Mouse (Mus musculus): ENCODE data around the gene Acsl5.

Gene Acsl5

GRCm38 (mm10) chr19:55284093-55284492, 32.4 kb downstream of the Acsl5 start:
- DNase-seq (ENCODE audit: low spot score) = no peak

- no peak for DNase-seq (ENCODE audit: low spot score)
Measured at GRCm38 (mm10) chr19:55286034-55286433, 34.3 kb downstream of the Acsl5 start.

- no peak for DNase-seq (ENCODE audit: low spot score)
Measured at GRCm38 (mm10) chr19:55288974-55289373, 37.2 kb downstream of the Acsl5 start.

- DNase-seq (ENCODE audit: low spot score) = no peak
Measured at GRCm38 (mm10) chr19:55290621-55291270, 39.0 kb downstream of the Acsl5 start.

- no peak for DNase-seq (ENCODE audit: low spot score)
Measured at GRCm38 (mm10) chr19:55292210-55292850, 40.6 kb downstream of the Acsl5 start.

GRCm38 (mm10) chr19:55293175-55293574, 41.4 kb downstream of the Acsl5 start:
- no peak for DNase-seq (ENCODE audit: low spot score)

GRCm38 (mm10) chr19:55295075-55295474, 43.3 kb downstream of the Acsl5 start:
- DNase-seq (ENCODE audit: low spot score) = no peak

GRCm38 (mm10) chr19:55295556-55295955, 43.8 kb downstream of the Acsl5 start:
- no peak for DNase-seq (ENCODE audit: low spot score)

GRCm38 (mm10) chr19:55296301-55296700, 44.6 kb downstream of the Acsl5 start:
- no peak for DNase-seq (ENCODE audit: low spot score)

GRCm38 (mm10) chr19:55297489-55297888, 45.8 kb downstream of the Acsl5 start:
- no peak for DNase-seq (ENCODE audit: low spot score)

- DNase-seq (ENCODE audit: low spot score) = no peak
Measured at GRCm38 (mm10) chr19:55297961-55298360, 46.2 kb downstream of the Acsl5 start.

- DNase-seq (ENCODE audit: low spot score) = no peak
Measured at GRCm38 (mm10) chr19:55299378-55299777, 47.6 kb downstream of the Acsl5 start.

GRCm38 (mm10) chr19:55300525-55300924, 48.8 kb downstream of the Acsl5 start:
- DNase-seq (ENCODE audit: low spot score) = no peak

- DNase-seq (ENCODE audit: low spot score) = no peak
Measured at GRCm38 (mm10) chr19:55305024-55305423, 53.3 kb downstream of the Acsl5 start.

GRCm38 (mm10) chr19:55311874-55312273, 60.1 kb downstream of the Acsl5 start:
- DNase-seq (ENCODE audit: low spot score) = no peak

GRCm38 (mm10) chr19:55313649-55314048, 61.9 kb downstream of the Acsl5 start:
- no peak for DNase-seq (ENCODE audit: low spot score)

- DNase-seq (ENCODE audit: low spot score) = peak; percentile 45
Measured at GRCm38 (mm10) chr19:55315452-55316108, 63.8 kb downstream of the Acsl5 start, which contains the start of gene Zdhhc6. Gene Zdhhc6, minus strand, starts transcription at chr19:55316032.

GRCm38 (mm10) chr19:55316109-55316714, 64.5 kb downstream of the Acsl5 start, which contains the start of gene Vti1a:
Gene Vti1a, plus strand, starts transcription at chr19:55316295.
- DNase-seq (ENCODE audit: low spot score) = peak; percentile 78

- DNase-seq (ENCODE audit: low spot score) = no peak
Measured at GRCm38 (mm10) chr19:55316901-55317300, 65.2 kb downstream of the Acsl5 start.

GRCm38 (mm10) chr19:55319036-55319435, 67.3 kb downstream of the Acsl5 start:
- DNase-seq (ENCODE audit: low spot score) = no peak

GRCm38 (mm10) chr19:55319521-55319920, 67.8 kb downstream of the Acsl5 start:
- no peak for DNase-seq (ENCODE audit: low spot score)

GRCm38 (mm10) chr19:55322604-55323003, 70.9 kb downstream of the Acsl5 start:
- DNase-seq (ENCODE audit: low spot score) = no peak

GRCm38 (mm10) chr19:55327510-55327909, 75.8 kb downstream of the Acsl5 start:
- no peak for DNase-seq (ENCODE audit: low spot score)
